Mouse (Mus musculus) frontal cortex, postnatal 36 days (tissue): ENCODE measurements around the gene Spin2-ps6.
"Not testable (repeated sequence)": the region's sequence is repeated elsewhere in the genome, so short reads cannot be mapped to it uniquely, and the experiment has no call there.

ENCODE experiments used
- DNase-seq, 2 experiments: peaks; one replicate each; pipeline ENCODE4 v3.0.0; 2022; ENCODE audit warnings: low spot score in 2 of 2

The Spin2-ps6 gene

GRCm38 (mm10) chrX:33234569-33234968 lies at the start of gene Spin2-ps6:
TSS of gene Spin2-ps6 (plus strand) at chrX:33234869.
- not testable (repeated sequence) for DNase-seq
